Mouse (Mus musculus): ENCODE data around the gene H2-Aa. TPM values are rescaled to one million over a fixed set of nuclear protein-coding genes. Genes with fewer than 3 reads are reported as not detected.

Gene H2-Aa
- total RNA-seq, 4 experiments from 2014 or later = 3.4 to 37.3 (median 13.3) TPM

Other genes with a start within 250 kb of the H2-Aa start
- gene Col11a2, start 248.4 kb downstream of the H2-Aa start, total RNA-seq (2022) = 10 to 100 TPM; 12.6 to 18.0 (median 16.8) TPM
- gene H2-Oa, start 195.5 kb downstream of the H2-Aa start, total RNA-seq (2022) = 1 to 10 TPM in 2 of 4 experiments, under 1 TPM in 1, not detected in 1; 0.44 to 2.2 (median 1.7) TPM
- gene H2-DMa, start 168.3 kb downstream of the H2-Aa start, total RNA-seq (2022) = 10 to 100 TPM; 20.7 to 35.3 (median 30.7) TPM
- 100 to 1,000 TPM; 181 to 210 (median 190) TPM for gene Brd2, start 165.2 kb downstream of the H2-Aa start, total RNA-seq (2022)
- gene H2-DMb2, start 144.5 kb downstream of the H2-Aa start, total RNA-seq (2022) = 1 to 10 TPM in 3 of 4 experiments, under 1 TPM in 1; 0.84 to 3.5 (median 2.0) TPM
- gene H2-DMb1, start 134.8 kb downstream of the H2-Aa start, total RNA-seq (2022) = 1 to 10 TPM; 2.2 to 7.1 (median 3.5) TPM
- 1 to 10 TPM; 3.0 to 8.6 (median 4.6) TPM for gene Tap1, start 100.3 kb downstream of the H2-Aa start, total RNA-seq (2022)
- gene Psmb9, start 100.1 kb downstream of the H2-Aa start, total RNA-seq (2022) = 1 to 10 TPM; 2.6 to 3.2 (median 3.0) TPM
- 10 to 100 TPM in 1 of 4 experiments, 1 to 10 TPM in 3; 4.0 to 12.1 (median 7.1) TPM for gene Psmb8, start 90.1 kb downstream of the H2-Aa start, total RNA-seq (2022)
- gene Tap2, start 84.3 kb downstream of the H2-Aa start, total RNA-seq (2022) = 10 to 100 TPM; 10.2 to 18.0 (median 16.3) TPM
- 1 to 10 TPM in 2 of 4 experiments, under 1 TPM in 2; 0.54 to 1.3 (median 0.90) TPM for gene H2-Ob, start 48.9 kb downstream of the H2-Aa start, total RNA-seq (2022)
- 10 to 100 TPM in 2 of 4 experiments, 1 to 10 TPM in 2; 2.4 to 30.3 (median 11.7) TPM for gene H2-Ab1, start 30.1 kb downstream of the H2-Aa start, total RNA-seq (2022)
- 10 to 100 TPM in 2 of 4 experiments, 1 to 10 TPM in 2; 2.7 to 26.0 (median 9.3) TPM for gene H2-Eb1, start 18.0 kb upstream of the H2-Aa start, total RNA-seq (2022)
- gene H2-Eb2, start 37.8 kb upstream of the H2-Aa start, total RNA-seq (2022) = not detected
- under 1 TPM; 0.49 to 0.82 (median 0.63) TPM for gene Btnl2, start 67.0 kb upstream of the H2-Aa start, total RNA-seq (2022)
- not detected for gene Btnl1, start 89.3 kb upstream of the H2-Aa start, total RNA-seq (2022)
- gene BC051142, start 111.0 kb upstream of the H2-Aa start, total RNA-seq (2022) = 1 to 10 TPM; 3.3 to 5.1 (median 4.3) TPM
- gene Btnl4, start 189.5 kb upstream of the H2-Aa start, total RNA-seq (2022) = not detected
- gene Btnl6, start 229.5 kb upstream of the H2-Aa start, total RNA-seq (2022) = not detected

All from left cerebral cortex, adult 8-10 months (tissue).